Mouse (Mus musculus) heart, embryonic 15.5 days (tissue): ENCODE data around the gene Creld2. TPM values are rescaled to one million over a fixed set of nuclear protein-coding genes. Genes with fewer than 3 reads are reported as not detected.

ENCODE experiments used
- ATAC-seq: fragments of 200-750 bp; cut with Nextera tagmentation; replicated peaks from 2 replicates; pipeline ENCODE4 v1.8.0; 2017; ENCODE audit warnings: low read depth, moderate TSS enrichment; ENCODE audit not compliant: insufficient number of reproducible peaks, insufficient read depth, low FRiP score
- H3K27ac ChIP-seq: fragments of 300-500 bp; sonication (generic); 2 replicates; pipeline ENCODE4 v1.5.1; 2015; ENCODE audit warnings: mild to moderate bottlenecking, inconsistent platforms
- H3K27me3 ChIP-seq: fragments of 300-500 bp; sonication (generic); 2 replicates; pipeline ENCODE4 v1.6.1; 2015; ENCODE audit warnings: inconsistent platforms
- H3K36me3 ChIP-seq: fragments of 300-500 bp; sonication (generic); 2 replicates; pipeline ENCODE4 v1.6.1; 2015; ENCODE audit warnings: mild to moderate bottlenecking, inconsistent platforms
- H3K4me1 ChIP-seq: fragments of 300-500 bp; sonication (generic); replicated peaks from 2 replicates; pipeline ENCODE4 v1.6.1; 2015; ENCODE audit warnings: inconsistent platforms
- H3K4me2 ChIP-seq: fragments of 300-500 bp; sonication (generic); 2 replicates; pipeline ENCODE4 v1.6.1; 2015; ENCODE audit warnings: inconsistent platforms, mild to moderate bottlenecking, moderate library complexity
- H3K4me3 ChIP-seq: fragments of 300-500 bp; sonication (generic); 2 replicates; pipeline ENCODE4 v1.5.1; 2015; ENCODE audit warnings: mild to moderate bottlenecking, inconsistent platforms
- H3K9ac ChIP-seq: fragments of 300-500 bp; sonication (generic); 2 replicates; pipeline ENCODE4 v1.6.1; 2015; ENCODE audit warnings: mild to moderate bottlenecking, inconsistent platforms
- H3K9me3 ChIP-seq: fragments of 300-500 bp; sonication (generic); replicated peaks from 2 replicates; pipeline ENCODE4 v1.6.1; 2016; ENCODE audit warnings: inconsistent platforms
- WGBS: fragments of 180-500 bp; shearing (Covaris S2); methylation state at CpG from one replicate; pipeline ENCODE4 v1.1.7; 2015; ENCODE audit warnings: mixed read lengths; 5-methylcytosine and 5-hydroxymethylcytosine counted together
- polyA plus RNA-seq: library from polyadenylated mRNA; unstranded; fragments of >200 nt; fragmentation: Nextera tagmentation; extraction: Ambion mirVana; gene quantifications from 2 replicates; pipeline ENCODE4 v1.2.1, GENCODE M21; 2015

The Creld2 gene
- polyA plus RNA-seq, 1 experiment from 2014 or later: 47.5 TPM

GRCm38 (mm10) chr15:88854969-88855830 is 35.8 kb downstream of the Creld2 start:
- no peak overlapping the region for H3K4me3 ChIP-seq
- 54% methylated on average over 15 of the region's 15 CpGs for WGBS
- H3K36me3 ChIP-seq: no peaks in the 10 kb centered on the region
- no peaks in the 10 kb centered on the region for H3K9me3 ChIP-seq
- H3K9ac ChIP-seq: no peak overlapping the region
- H3K27me3 ChIP-seq: no peaks in the 10 kb centered on the region
- H3K4me2 ChIP-seq: no peak overlapping the region
- ATAC-seq: no peak
- H3K4me1 ChIP-seq: peaks cover 45% of the 10 kb centered on the region
- peak overlapping the region; percentile 75 for H3K27ac ChIP-seq

GRCm38 (mm10) chr15:88855896-88856417 is 36.5 kb downstream of the Creld2 start:
- WGBS: 68% methylated on average over 6 of the region's 6 CpGs
- peaks cover 40% of the 10 kb centered on the region for H3K4me1 ChIP-seq
- H3K4me3 ChIP-seq: no peak overlapping the region
- no peaks in the 10 kb centered on the region for H3K36me3 ChIP-seq
- H3K27ac ChIP-seq: no peak overlapping the region
- no peak overlapping the region for H3K9ac ChIP-seq
- H3K27me3 ChIP-seq: no peaks in the 10 kb centered on the region
- no peak overlapping the region for H3K4me2 ChIP-seq
- no peak for ATAC-seq
- no peaks in the 10 kb centered on the region for H3K9me3 ChIP-seq

GRCm38 (mm10) chr15:88856613-88857012 is 37.2 kb downstream of the Creld2 start:
- Histone ChIP-seq H3K36me3 (no peaks in the 10 kb centered on the region), H3K27ac (no peak overlapping the region), H3K4me3 (no peak overlapping the region), H3K9me3 (no peaks in the 10 kb centered on the region), H3K4me1 (peaks cover 43% of the 10 kb centered on the region), H3K27me3 (no peaks in the 10 kb centered on the region), H3K9ac (no peak overlapping the region), H3K4me2 (no peak overlapping the region)
- no peak for ATAC-seq
- 78% methylated on average over 5 of the region's 5 CpGs for WGBS

GRCm38 (mm10) chr15:88857361-88857760 is 37.9 kb downstream of the Creld2 start:
- WGBS: 89% methylated on average over 7 of the region's 7 CpGs
- Histone ChIP-seq H3K9ac (no peak overlapping the region), H3K4me2 (no peak overlapping the region), H3K27me3 (no peaks in the 10 kb centered on the region), H3K4me1 (peaks cover 44% of the 10 kb centered on the region), H3K27ac (no peak overlapping the region), H3K9me3 (no peaks in the 10 kb centered on the region), H3K4me3 (no peak overlapping the region), H3K36me3 (no peaks in the 10 kb centered on the region)
- ATAC-seq: no peak

- no peak overlapping the region for H3K4me2 ChIP-seq
- no peak overlapping the region for H3K9ac ChIP-seq
- no peaks in the 10 kb centered on the region for H3K9me3 ChIP-seq
- no peak for ATAC-seq
- no peaks in the 10 kb centered on the region for H3K27me3 ChIP-seq
- no peak overlapping the region for H3K4me3 ChIP-seq
- 72% methylated on average over 3 of the region's 3 CpGs for WGBS
- H3K4me1 ChIP-seq: peaks cover 44% of the 10 kb centered on the region
- no peaks in the 10 kb centered on the region for H3K36me3 ChIP-seq
- 0 out of 2 replicates have a peak overlapping the region, but pooled peaks have one; percentile 21 for H3K27ac ChIP-seq
Observed at GRCm38 (mm10) chr15:88858141-88858541, 38.7 kb downstream of the Creld2 start.

GRCm38 (mm10) chr15:88858707-88859106 is 39.3 kb downstream of the Creld2 start:
- no peaks in the 10 kb centered on the region for H3K36me3 ChIP-seq
- no peaks in the 10 kb centered on the region for H3K27me3 ChIP-seq
- H3K4me1 ChIP-seq: peaks cover 44% of the 10 kb centered on the region

GRCm38 (mm10) chr15:88859206-88859970 is 39.9 kb downstream of the Creld2 start:
- Histone ChIP-seq H3K27ac (0 out of 2 replicates have a peak overlapping the region, but pooled peaks have one; percentile 6), H3K9ac (no peak overlapping the region), H3K9me3 (no peaks in the 10 kb centered on the region), H3K4me1 (peaks cover 42% of the 10 kb centered on the region), H3K4me2 (no peak overlapping the region), H3K27me3 (no peaks in the 10 kb centered on the region), H3K4me3 (no peak overlapping the region), H3K36me3 (peaks cover 2% of the 10 kb centered on the region; the same call in 1 of the 2 replicates)
- WGBS: 57% methylated on average over 8 of the region's 8 CpGs
- ATAC-seq: no peak

More at GRCm38 (mm10) chr15:88858707-88859106, 39.3 kb downstream of the Creld2 start:
- H3K27ac ChIP-seq: no peak overlapping the region
- H3K4me3 ChIP-seq: no peak overlapping the region
- H3K9me3 ChIP-seq: no peaks in the 10 kb centered on the region
- 77% methylated on average over 2 of the region's 2 CpGs for WGBS
- ATAC-seq: no peak
- no peak overlapping the region for H3K4me2 ChIP-seq
- no peak overlapping the region for H3K9ac ChIP-seq

GRCm38 (mm10) chr15:88860781-88861180 is 41.3 kb downstream of the Creld2 start:
- Histone ChIP-seq H3K36me3 (peaks cover 16% of the 10 kb centered on the region), H3K4me2 (no peak overlapping the region), H3K4me3 (no peak overlapping the region), H3K27me3 (no peaks in the 10 kb centered on the region), H3K4me1 (peaks cover 42% of the 10 kb centered on the region), H3K9me3 (no peaks in the 10 kb centered on the region), H3K27ac (no peak overlapping the region), H3K9ac (no peak overlapping the region)
- 84% methylated on average over 3 of the region's 3 CpGs for WGBS
- no peak for ATAC-seq

GRCm38 (mm10) chr15:88861772-88862622 is 42.6 kb downstream of the Creld2 start, which contains the start of gene Pim3:
TSS of gene Pim3 (plus strand) at chr15:88862186.
- peak; percentile 77 for ATAC-seq

GRCm38 (mm10) chr15:88862881-88863694 is 43.6 kb downstream of the Creld2 start:
- Histone ChIP-seq H3K9ac (peak overlapping the region; percentile 88), H3K36me3 (peaks cover 22% of the 10 kb centered on the region), H3K4me2 (peak overlapping the region; percentile 92), H3K4me3 (peak overlapping the region; percentile 70), H3K9me3 (no peaks in the 10 kb centered on the region), H3K4me1 (peaks cover 60% of the 10 kb centered on the region), H3K27ac (peak overlapping the region; percentile 95), H3K27me3 (no peaks in the 10 kb centered on the region)
- under 1% methylated on average over 98 of the region's 98 CpGs for WGBS
- ATAC-seq: 0 out of 2 replicates have a peak, but pooled peaks have one; percentile 0

More at GRCm38 (mm10) chr15:88861772-88862622, 42.6 kb downstream of the Creld2 start, which contains the start of gene Pim3:
- H3K4me2 ChIP-seq: peak within 1 kb of the TSS; percentile 92
- peaks cover 49% of the 10 kb centered on the region for H3K4me1 ChIP-seq
- no peaks in the 10 kb centered on the region for H3K9me3 ChIP-seq
- H3K27ac ChIP-seq: peak within 1 kb of the TSS; percentile 95
- peak within 1 kb of the TSS; percentile 70 for H3K4me3 ChIP-seq
- WGBS: under 1% methylated on average over 107 of the region's 107 CpGs
- peaks cover 22% of the 10 kb centered on the region for H3K36me3 ChIP-seq
- H3K9ac ChIP-seq: peak within 1 kb of the TSS; percentile 88
- H3K27me3 ChIP-seq: no peaks in the 10 kb centered on the region
